Mouse (Mus musculus): Measurements from ENCODE around the gene Cdh22. TPM values are rescaled to one million over a fixed set of nuclear protein-coding genes. Genes with fewer than 3 reads are reported as not detected.

Gene Cdh22
- polyA plus RNA-seq, 1 experiment from 2014 or later: 0.79 TPM

GRCm38 (mm10) chr2:165160466-165160865 is 74.2 kb downstream of the Cdh22 start:
- Histone ChIP-seq H3K4me1 (peaks cover 3% of the 10 kb centered on the region; the same call in 1 of the 2 replicates), H3K36me3 (no peaks in the 10 kb centered on the region), H3K27ac (no peak overlapping the region), H3K4me2 (replicated peaks) (no peak overlapping the region), H3K27me3 (peaks cover 66% of the 10 kb centered on the region), H3K9me3 (no peaks in the 10 kb centered on the region), H3K4me3 (no peak overlapping the region), H3K9ac (no peak overlapping the region)
- ATAC-seq (ENCODE audit: low FRiP score, low read depth): no peak
- 10% methylated on average over 5 of the region's 5 CpGs for WGBS

GRCm38 (mm10) chr2:165159055-165159688 is 75.5 kb downstream of the Cdh22 start:
- H3K4me2 ChIP-seq (replicated peaks): no peak overlapping the region
- no peak overlapping the region for H3K4me3 ChIP-seq
- no peak overlapping the region for H3K27ac ChIP-seq
- H3K4me1 ChIP-seq: peaks cover 3% of the 10 kb centered on the region; the same call in 1 of the 2 replicates
- no peaks in the 10 kb centered on the region for H3K9me3 ChIP-seq
- no peak for ATAC-seq (ENCODE audit: low FRiP score, low read depth)
- no peaks in the 10 kb centered on the region for H3K36me3 ChIP-seq
- WGBS: 15% methylated on average over 15 of the region's 15 CpGs
- H3K9ac ChIP-seq: no peak overlapping the region
- H3K27me3 ChIP-seq: peaks cover 62% of the 10 kb centered on the region

DNA sequence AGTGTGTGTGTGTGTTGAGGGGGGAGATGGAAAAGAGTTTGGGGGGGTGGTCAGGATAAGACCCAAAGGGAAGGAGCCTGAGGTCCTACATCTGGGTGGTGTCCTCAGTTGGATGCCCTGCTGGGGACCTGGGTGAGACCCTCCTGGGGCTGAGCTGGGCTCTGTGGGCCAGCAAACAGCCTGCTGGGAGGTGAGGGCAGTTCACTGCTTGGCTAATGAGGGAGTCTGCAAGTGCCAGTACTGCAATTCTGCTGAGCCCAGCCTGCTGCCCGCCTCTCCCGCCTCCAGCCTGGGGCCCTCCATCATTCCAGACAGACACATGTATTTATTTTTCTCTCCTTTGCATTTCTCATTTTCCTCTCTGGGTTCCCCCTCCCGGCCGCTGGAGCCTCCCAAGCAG is 76.3 kb downstream of the Cdh22 start:
- H3K4me2 ChIP-seq (replicated peaks): no peak overlapping the region
- peaks cover 6% of the 10 kb centered on the region; the same call in 1 of the 2 replicates for H3K4me1 ChIP-seq
- 69% methylated on average over 4 of the region's 4 CpGs for WGBS
- H3K4me3 ChIP-seq: no peak overlapping the region
- no peak for ATAC-seq (ENCODE audit: low FRiP score, low read depth)
- H3K27ac ChIP-seq: no peak overlapping the region
- no peaks in the 10 kb centered on the region for H3K9me3 ChIP-seq
- H3K9ac ChIP-seq: no peak overlapping the region
- H3K36me3 ChIP-seq: no peaks in the 10 kb centered on the region
- H3K27me3 ChIP-seq: peaks cover 63% of the 10 kb centered on the region

GRCm38 (mm10) chr2:165157900-165158299 is 76.8 kb downstream of the Cdh22 start:
- peaks cover 61% of the 10 kb centered on the region for H3K27me3 ChIP-seq
- H3K9me3 ChIP-seq: no peaks in the 10 kb centered on the region
- no peaks in the 10 kb centered on the region for H3K36me3 ChIP-seq
- H3K27ac ChIP-seq: no peak overlapping the region
- peaks cover 10% of the 10 kb centered on the region for H3K4me1 ChIP-seq
- no peak for ATAC-seq (ENCODE audit: low FRiP score, low read depth)
- 69% methylated on average over 11 of the region's 11 CpGs for WGBS
- no peak overlapping the region for H3K9ac ChIP-seq
- no peak overlapping the region for H3K4me2 ChIP-seq (replicated peaks)
- no peak overlapping the region for H3K4me3 ChIP-seq

DNA sequence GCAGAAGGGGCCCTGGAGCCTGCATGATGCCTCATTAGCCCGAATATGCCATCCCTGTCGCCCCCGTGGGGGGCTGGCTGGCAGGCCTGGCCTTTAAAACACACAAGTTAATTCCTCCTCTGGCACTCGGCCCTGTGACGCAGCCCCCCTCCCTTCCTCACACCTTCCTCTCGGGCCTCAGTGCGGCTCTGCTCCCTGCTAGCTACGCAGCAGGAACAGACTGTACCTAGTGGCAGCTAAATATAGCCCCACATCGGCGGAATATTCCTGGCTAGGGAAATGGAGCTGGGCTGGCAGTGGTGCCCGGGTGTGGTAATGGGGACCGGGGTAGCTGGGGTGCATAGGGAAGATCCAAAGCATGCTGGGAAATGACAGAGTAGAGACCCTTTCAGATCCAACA is 81.6 kb downstream of the Cdh22 start:
- Histone ChIP-seq H3K27me3 (peaks cover 71% of the 10 kb centered on the region), H3K9me3 (no peaks in the 10 kb centered on the region), H3K4me3 (no peak overlapping the region), H3K36me3 (no peaks in the 10 kb centered on the region), H3K27ac (no peak overlapping the region), H3K4me2 (replicated peaks) (no peak overlapping the region), H3K9ac (no peak overlapping the region), H3K4me1 (peaks cover 11% of the 10 kb centered on the region)
- ATAC-seq (ENCODE audit: low FRiP score, low read depth): no peak; the same call in 1 of the 2 replicates
- WGBS: 12% methylated on average over 12 of the region's 12 CpGs

DNA sequence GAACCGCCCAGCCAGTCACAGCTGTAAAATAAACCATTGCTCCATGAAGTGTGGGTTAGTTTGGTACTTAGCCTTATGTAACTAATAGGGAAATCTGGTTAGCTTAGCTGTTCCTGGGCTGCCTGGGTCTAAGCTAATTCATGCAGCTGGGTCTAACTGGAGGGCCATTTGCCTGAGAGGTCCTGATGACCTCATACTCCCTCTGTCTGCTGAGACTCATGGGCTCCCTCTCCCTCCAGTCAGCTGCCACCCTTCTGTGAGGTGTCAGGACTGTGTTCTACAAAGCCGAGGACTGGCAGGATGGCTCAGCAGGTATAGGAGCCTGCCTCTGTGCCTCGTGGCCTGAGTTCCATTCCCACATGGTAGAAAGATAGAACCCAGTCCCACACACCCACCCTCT is 84.9 kb downstream of the Cdh22 start:
- no peak overlapping the region for H3K4me3 ChIP-seq
- H3K4me1 ChIP-seq: peaks cover 11% of the 10 kb centered on the region
- no peak overlapping the region for H3K27ac ChIP-seq
- ATAC-seq (ENCODE audit: low FRiP score, low read depth): no peak
- H3K9me3 ChIP-seq: no peaks in the 10 kb centered on the region
- H3K36me3 ChIP-seq: no peaks in the 10 kb centered on the region
- no peak overlapping the region for H3K4me2 ChIP-seq (replicated peaks)
- 62% methylated on average over 3 of the region's 3 CpGs for WGBS
- H3K27me3 ChIP-seq: peaks cover 64% of the 10 kb centered on the region
- no peak overlapping the region for H3K9ac ChIP-seq

DNA sequence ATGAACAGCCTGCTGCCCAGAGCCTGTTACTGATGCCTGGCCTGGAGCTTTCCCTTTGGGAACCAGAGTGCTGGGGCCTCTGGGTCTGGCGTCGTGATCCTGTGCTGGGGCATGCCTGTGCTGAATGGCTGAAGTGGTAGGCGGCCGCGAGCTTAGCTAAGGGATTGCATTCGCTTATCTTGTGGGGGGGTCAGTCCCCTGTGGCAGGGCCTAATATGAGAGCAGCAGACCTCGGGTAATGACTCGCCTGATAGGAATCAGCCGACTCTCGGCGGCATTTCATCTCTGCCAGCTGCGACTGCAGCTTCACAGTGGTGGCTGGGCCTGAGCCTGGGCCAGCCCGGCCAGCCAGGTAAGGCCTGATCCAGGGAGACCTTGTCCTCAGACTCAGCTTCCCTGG is 88.8 kb downstream of the Cdh22 start:
- Histone ChIP-seq H3K27ac (no peak overlapping the region), H3K9ac (no peak overlapping the region), H3K4me1 (no peaks in the 10 kb centered on the region), H3K27me3 (peaks cover 70% of the 10 kb centered on the region), H3K4me2 (replicated peaks) (no peak overlapping the region), H3K36me3 (no peaks in the 10 kb centered on the region), H3K4me3 (no peak overlapping the region), H3K9me3 (no peaks in the 10 kb centered on the region)
- ATAC-seq (ENCODE audit: low FRiP score, low read depth): no peak
- 67% methylated on average over 13 of the region's 13 CpGs for WGBS

DNA sequence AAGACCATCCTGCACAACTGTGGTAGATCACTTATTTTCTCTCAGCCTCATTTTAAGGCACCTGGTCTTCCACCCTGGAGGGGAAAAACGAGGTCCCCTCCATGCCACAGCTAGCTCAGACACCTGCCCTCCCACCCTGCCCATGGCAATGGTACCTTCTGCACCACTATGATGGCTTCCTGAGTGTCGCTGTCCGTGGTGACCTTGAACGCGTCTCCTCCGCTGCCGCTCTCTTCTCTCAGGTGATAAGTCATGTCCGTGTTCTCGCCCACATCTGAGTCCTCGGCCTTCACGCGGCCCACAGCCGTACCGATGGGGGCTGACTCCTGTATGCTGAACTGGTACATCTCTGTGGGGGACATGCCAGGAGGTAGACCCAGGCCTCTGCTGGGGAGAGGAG is 91.2 kb downstream of the Cdh22 start:
- no peak overlapping the region for H3K4me3 ChIP-seq
- H3K9me3 ChIP-seq: no peaks in the 10 kb centered on the region
- no peaks in the 10 kb centered on the region for H3K36me3 ChIP-seq
- H3K4me1 ChIP-seq: 0 out of 2 replicates have a peak, but pooled peaks cover 4% of the 10 kb centered on the region
- ATAC-seq (ENCODE audit: low FRiP score, low read depth): no peak
- no peak overlapping the region for H3K9ac ChIP-seq
- no peak overlapping the region for H3K27ac ChIP-seq
- 70% methylated on average over 14 of the region's 14 CpGs for WGBS
- H3K4me2 ChIP-seq (replicated peaks): no peak overlapping the region
- H3K27me3 ChIP-seq: peaks cover 72% of the 10 kb centered on the region

DNA sequence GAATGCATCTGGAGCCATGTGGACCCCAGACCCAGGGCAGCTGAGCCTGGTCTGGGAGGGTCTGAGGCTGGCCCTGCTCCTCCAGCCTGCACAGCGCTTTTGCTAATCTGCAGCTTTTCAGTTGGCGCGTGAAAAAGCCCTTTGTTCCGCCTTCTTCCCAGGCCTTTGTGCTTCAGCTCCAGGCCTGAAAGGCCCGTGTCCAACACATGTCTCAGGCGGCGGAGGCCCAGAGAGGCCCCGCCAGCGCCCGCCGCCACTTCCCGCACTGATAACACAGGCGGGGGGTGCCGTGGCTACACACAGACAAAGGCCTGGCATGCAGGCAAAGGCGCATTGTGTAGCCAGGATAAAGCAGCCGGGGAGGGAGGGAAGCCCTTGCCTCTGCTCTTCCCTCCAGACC is 98.6 kb downstream of the Cdh22 start:
- H3K4me2 ChIP-seq (replicated peaks): no peak overlapping the region
- H3K4me3 ChIP-seq: no peak overlapping the region
- H3K27me3 ChIP-seq: peaks cover 78% of the 10 kb centered on the region
- H3K36me3 ChIP-seq: no peaks in the 10 kb centered on the region
- no peaks in the 10 kb centered on the region for H3K9me3 ChIP-seq
- ATAC-seq (ENCODE audit: low FRiP score, low read depth): no peak
- H3K27ac ChIP-seq: no peak overlapping the region
- H3K4me1 ChIP-seq: peaks cover 29% of the 10 kb centered on the region
- WGBS: 22% methylated on average over 16 of the region's 16 CpGs
- H3K9ac ChIP-seq: no peak overlapping the region

GRCm38 (mm10) chr2:165133566-165133965 is 101.1 kb downstream of the Cdh22 start:
- Histone ChIP-seq H3K9me3 (no peaks in the 10 kb centered on the region), H3K4me2 (replicated peaks) (peak overlapping the region; percentile 47), H3K36me3 (no peaks in the 10 kb centered on the region), H3K9ac (peak overlapping the region; percentile 31; the same call in 1 of the 2 replicates), H3K27me3 (peaks cover 78% of the 10 kb centered on the region), H3K27ac (no peak overlapping the region), H3K4me3 (peak overlapping the region; percentile 5; the same call in 1 of the 2 replicates), H3K4me1 (peaks cover 25% of the 10 kb centered on the region)
- WGBS: under 1% methylated on average over 15 of the region's 15 CpGs
- ATAC-seq (ENCODE audit: low FRiP score, low read depth): 0 out of 2 replicates have a peak, but pooled peaks have one; percentile 8

GRCm38 (mm10) chr2:165131428-165131827 is 103.2 kb downstream of the Cdh22 start:
- 54% methylated on average over 12 of the region's 12 CpGs for WGBS
- Histone ChIP-seq H3K9me3 (no peaks in the 10 kb centered on the region), H3K4me2 (replicated peaks) (no peak overlapping the region), H3K27ac (no peak overlapping the region), H3K9ac (no peak overlapping the region), H3K4me3 (no peak overlapping the region), H3K27me3 (peaks cover 84% of the 10 kb centered on the region), H3K4me1 (peaks cover 15% of the 10 kb centered on the region), H3K36me3 (no peaks in the 10 kb centered on the region)
- ATAC-seq (ENCODE audit: low FRiP score, low read depth): no peak

DNA sequence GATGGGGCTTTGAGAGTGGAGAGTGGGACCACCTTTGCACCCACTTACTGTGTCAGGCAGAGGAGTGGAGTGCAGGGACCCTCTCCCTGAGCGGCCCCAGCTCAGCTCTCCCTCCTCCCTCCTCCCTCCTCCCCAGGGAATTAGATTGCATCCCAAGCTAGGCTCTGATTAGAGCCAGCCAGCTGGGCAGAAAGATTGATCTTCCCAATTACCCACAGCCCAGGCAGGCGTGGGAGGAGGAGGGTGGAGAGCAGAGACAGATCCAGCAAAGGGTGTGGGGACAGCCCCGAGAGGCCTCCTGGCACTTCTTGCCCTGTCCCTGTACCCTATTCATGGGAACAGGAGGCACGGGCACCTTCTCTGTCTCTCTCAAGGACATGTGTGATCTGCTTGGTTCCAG is 105.5 kb downstream of the Cdh22 start:
- H3K27ac ChIP-seq: no peak overlapping the region
- peaks cover 80% of the 10 kb centered on the region for H3K27me3 ChIP-seq

More for the DNA sequence above, 105.5 kb downstream of the Cdh22 start:
- 46% methylated on average over 4 of the region's 4 CpGs for WGBS
- ATAC-seq (ENCODE audit: low FRiP score, low read depth): no peak
- no peaks in the 10 kb centered on the region for H3K36me3 ChIP-seq
- no peak overlapping the region for H3K4me2 ChIP-seq (replicated peaks)
- no peak overlapping the region for H3K9ac ChIP-seq
- no peaks in the 10 kb centered on the region for H3K9me3 ChIP-seq
- H3K4me1 ChIP-seq: peaks cover 11% of the 10 kb centered on the region
- H3K4me3 ChIP-seq: no peak overlapping the region

Measured in limb, embryonic 13.5 days (tissue).